Mouse (Mus musculus) intestine, embryonic 14.5 days (tissue): Measurements from ENCODE around the gene Sh3bp5l. TPM values are rescaled to one million over a fixed set of nuclear protein-coding genes. Genes with fewer than 3 reads are reported as not detected.

Source experiments
- ATAC-seq: fragments of 200-750 bp; cut with Nextera tagmentation; replicated peaks from 2 replicates; pipeline ENCODE4 v1.8.0; 2017; ENCODE audit warnings: low read depth, moderate number of reproducible peaks, moderate TSS enrichment, moderate library complexity; ENCODE audit not compliant: low FRiP score, low TSS enrichment
- DNase-seq: peaks from one replicate; pipeline ENCODE4 v3.0.0-alpha.2; 2018; ENCODE audit warnings: low spot score
- H3K27ac ChIP-seq: fragments of 300-500 bp; sonication (generic); 2 replicates; pipeline ENCODE4 v1.5.1; 2014; ENCODE audit warnings: low read depth, mild to moderate bottlenecking, control low read depth
- H3K27me3 ChIP-seq: fragments of 300-500 bp; sonication (generic); replicated peaks from 2 replicates; pipeline ENCODE4 v1.6.1; 2014; ENCODE audit warnings: low read length, control low read depth; ENCODE audit not compliant: control insufficient read depth, insufficient read depth
- H3K36me3 ChIP-seq: fragments of 300-500 bp; sonication (generic); 2 replicates; pipeline ENCODE4 v1.6.1; 2014; ENCODE audit warnings: low read length, control low read depth; ENCODE audit not compliant: control insufficient read depth, insufficient read depth
- H3K4me1 ChIP-seq: fragments of 300-500 bp; sonication (generic); replicated peaks from 2 replicates; pipeline ENCODE4 v1.6.1; 2014; ENCODE audit warnings: low read length, control low read depth, mixed read lengths; ENCODE audit not compliant: control insufficient read depth, insufficient read depth
- H3K4me2 ChIP-seq: fragments of 300-500 bp; sonication (generic); 2 replicates; pipeline ENCODE4 v1.6.1; 2014; ENCODE audit warnings: low read length
- H3K4me3 ChIP-seq: fragments of 300-500 bp; sonication (generic); 2 replicates; pipeline ENCODE4 v1.5.1; 2014; ENCODE audit warnings: low read depth, low read length, control low read depth, mixed read lengths
- H3K9ac ChIP-seq: fragments of 300-500 bp; sonication (generic); 2 replicates; pipeline ENCODE4 v1.6.1; 2014; ENCODE audit warnings: mild to moderate bottlenecking, low read length
- H3K9me3 ChIP-seq: fragments of 300-500 bp; sonication (generic); 2 replicates; pipeline ENCODE4 v1.6.1; 2016; ENCODE audit warnings: low read length, control low read depth; ENCODE audit not compliant: control insufficient read depth
- WGBS: fragments of 180-500 bp; shearing (Covaris S2); extraction: QIAGEN DNeasy Blood & Tissue Kit; methylation state at CpG from one replicate; pipeline ENCODE4 v1.1.7; 2014; 5-methylcytosine and 5-hydroxymethylcytosine counted together
- polyA plus RNA-seq: library from polyadenylated mRNA; unstranded; fragments of >200 nt; fragmentation: Nextera tagmentation; extraction: Ambion mirVana; gene quantifications from 2 replicates; pipeline ENCODE4 v1.2.1, GENCODE M21; 2014

The Sh3bp5l gene
- polyA plus RNA-seq, 1 experiment from 2014 or later: 28.9 TPM

DNA sequence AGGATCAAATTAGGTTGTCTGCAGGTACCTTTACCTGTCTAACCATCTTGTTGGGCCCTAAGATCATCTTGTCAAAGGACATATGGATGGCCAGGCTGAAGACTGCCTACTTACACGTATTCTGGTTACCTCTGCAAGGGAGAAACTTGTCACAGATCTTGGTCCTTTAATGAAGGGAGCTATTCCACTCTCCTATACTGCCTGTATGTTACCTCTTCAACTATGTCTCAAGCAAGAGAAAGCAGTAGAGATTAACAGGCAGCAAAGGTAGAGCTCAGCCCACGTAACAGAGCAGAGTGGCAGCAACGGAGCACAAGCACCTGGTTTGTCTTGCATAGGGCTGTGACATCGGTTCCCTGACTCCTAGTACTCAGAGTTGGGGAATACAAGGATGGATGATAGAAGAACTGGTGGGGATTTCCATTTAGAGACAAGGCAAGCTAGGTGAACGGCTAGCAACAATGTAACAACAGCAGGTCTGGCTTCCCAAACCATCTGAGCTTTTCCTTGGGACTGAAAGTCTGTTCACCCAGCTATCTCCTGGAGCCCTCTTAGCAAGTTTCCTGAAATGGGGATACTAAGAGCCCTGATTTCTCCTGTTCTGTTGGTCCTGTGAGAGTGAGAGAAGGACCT is 14.9 kb upstream of the Sh3bp5l start:
- Histone ChIP-seq H3K9ac (no peak overlapping the region), H3K36me3 (peaks cover 70% of the 10 kb centered on the region), H3K4me3 (no peak overlapping the region), H3K27ac (no peak overlapping the region), H3K4me2 (no peak overlapping the region), H3K27me3 (no peaks in the 10 kb centered on the region), H3K9me3 (no peaks in the 10 kb centered on the region), H3K4me1 (no peaks in the 10 kb centered on the region)
- no peak for ATAC-seq
- no peak for DNase-seq
- WGBS: 90% methylated on average over 5 of the region's 5 CpGs

DNA sequence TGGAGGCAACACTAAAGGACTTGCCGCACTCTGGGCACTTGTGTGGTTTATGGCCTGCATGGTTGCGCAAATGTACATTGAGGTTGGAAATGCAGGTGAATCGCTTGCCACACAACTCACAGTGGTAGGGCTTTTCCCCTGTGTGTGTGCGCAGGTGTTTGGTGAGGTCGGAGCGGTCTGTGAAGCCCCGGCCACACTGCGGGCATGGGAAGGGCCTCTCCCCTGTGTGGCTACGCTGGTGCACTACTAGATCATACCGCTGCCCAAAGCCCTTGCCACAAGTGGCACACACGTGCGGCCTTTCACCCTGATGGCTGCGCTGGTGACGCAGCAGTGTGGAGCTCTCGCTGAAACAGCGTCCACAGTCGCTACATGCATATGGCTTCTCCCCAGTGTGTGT is 14.2 kb upstream of the Sh3bp5l start:
- DNase-seq (no peak), ATAC-seq (no peak)
- no peak overlapping the region for H3K4me2 ChIP-seq
- H3K9me3 ChIP-seq: no peaks in the 10 kb centered on the region
- no peak overlapping the region for H3K9ac ChIP-seq
- 82% methylated on average over 17 of the region's 17 CpGs for WGBS
- peaks cover 73% of the 10 kb centered on the region for H3K36me3 ChIP-seq
- H3K4me1 ChIP-seq: peaks cover under 1% of the 10 kb centered on the region; the same call in 1 of the 2 replicates
- H3K27me3 ChIP-seq: no peaks in the 10 kb centered on the region
- no peak overlapping the region for H3K4me3 ChIP-seq
- H3K27ac ChIP-seq: no peak overlapping the region

GRCm38 (mm10) chr11:58316768-58317390 is 13.6 kb upstream of the Sh3bp5l start:
- H3K4me2 ChIP-seq: no peak overlapping the region
- peaks cover 6% of the 10 kb centered on the region for H3K4me1 ChIP-seq
- no peak overlapping the region for H3K27ac ChIP-seq
- H3K9me3 ChIP-seq: no peaks in the 10 kb centered on the region
- ATAC-seq (no peak), DNase-seq (no peak)
- peaks cover 68% of the 10 kb centered on the region for H3K36me3 ChIP-seq
- 59% methylated on average over 28 of the region's 28 CpGs for WGBS
- no peak overlapping the region for H3K9ac ChIP-seq
- no peak overlapping the region for H3K4me3 ChIP-seq
- H3K27me3 ChIP-seq: no peaks in the 10 kb centered on the region

DNA sequence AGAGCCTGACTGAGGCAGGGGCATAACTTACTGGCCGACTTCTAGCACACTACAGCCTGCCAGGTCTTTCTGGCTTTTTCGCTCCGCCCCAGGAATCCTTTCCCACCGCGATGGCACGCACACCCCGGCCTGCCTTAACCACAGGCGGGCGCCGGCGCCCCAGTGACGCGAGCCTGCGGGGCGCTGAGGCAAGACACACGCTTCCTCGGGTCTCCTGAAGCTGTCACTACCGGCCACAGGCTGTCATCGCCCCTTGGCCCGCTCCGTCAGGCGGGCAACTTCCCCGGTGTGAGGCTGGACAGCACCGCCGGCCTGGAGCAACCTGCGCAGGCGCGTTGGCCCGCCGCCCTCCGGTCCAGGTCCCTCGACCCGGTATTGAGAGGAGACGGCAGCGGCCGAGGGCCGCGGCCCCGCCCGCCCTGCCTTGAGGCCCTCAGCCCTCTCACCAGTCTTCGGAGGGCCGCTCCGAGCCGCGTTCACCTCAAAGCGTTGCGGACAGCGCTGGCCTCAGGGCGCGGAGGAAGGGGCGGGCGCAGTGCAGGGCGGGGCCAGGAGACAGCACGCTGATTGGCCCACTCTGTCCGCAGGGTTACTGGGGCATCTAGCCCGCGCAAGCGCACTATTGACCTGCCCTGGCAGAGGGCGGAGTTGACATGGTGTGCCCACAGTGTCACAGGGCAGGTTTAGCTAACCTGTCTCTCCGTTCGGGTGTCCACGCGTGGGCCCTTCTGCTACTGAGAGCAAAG is 7.5 kb upstream of the Sh3bp5l start:
- Histone ChIP-seq H3K36me3 (peaks cover 40% of the 10 kb centered on the region), H3K27ac (peak overlapping the region; percentile 95), H3K9ac (peak overlapping the region; percentile 73), H3K27me3 (no peaks in the 10 kb centered on the region), H3K4me2 (peak overlapping the region; percentile 95), H3K4me3 (peak overlapping the region; percentile 74), H3K9me3 (peaks cover 5% of the 10 kb centered on the region; the same call in 1 of the 2 replicates), H3K4me1 (peaks cover 15% of the 10 kb centered on the region)
- under 1% methylated on average over 60 of the region's 63 CpGs for WGBS
- ATAC-seq (peak; percentile 98), DNase-seq (peak; percentile 96)

- Histone ChIP-seq H3K27me3 (no peaks in the 10 kb centered on the region), H3K4me3 (peak overlapping the region; percentile 74), H3K4me1 (peaks cover 16% of the 10 kb centered on the region), H3K36me3 (peaks cover 32% of the 10 kb centered on the region), H3K27ac (peak overlapping the region; percentile 95), H3K9ac (peak overlapping the region; percentile 73), H3K9me3 (peaks cover 5% of the 10 kb centered on the region; the same call in 1 of the 2 replicates), H3K4me2 (peak overlapping the region; percentile 95)
- peak; percentile 7 for ATAC-seq
- WGBS: 7% methylated on average over 24 of the region's 24 CpGs
- DNase-seq: no peak
Measured at GRCm38 (mm10) chr11:58323570-58324340, 6.8 kb upstream of the Sh3bp5l start.

DNA sequence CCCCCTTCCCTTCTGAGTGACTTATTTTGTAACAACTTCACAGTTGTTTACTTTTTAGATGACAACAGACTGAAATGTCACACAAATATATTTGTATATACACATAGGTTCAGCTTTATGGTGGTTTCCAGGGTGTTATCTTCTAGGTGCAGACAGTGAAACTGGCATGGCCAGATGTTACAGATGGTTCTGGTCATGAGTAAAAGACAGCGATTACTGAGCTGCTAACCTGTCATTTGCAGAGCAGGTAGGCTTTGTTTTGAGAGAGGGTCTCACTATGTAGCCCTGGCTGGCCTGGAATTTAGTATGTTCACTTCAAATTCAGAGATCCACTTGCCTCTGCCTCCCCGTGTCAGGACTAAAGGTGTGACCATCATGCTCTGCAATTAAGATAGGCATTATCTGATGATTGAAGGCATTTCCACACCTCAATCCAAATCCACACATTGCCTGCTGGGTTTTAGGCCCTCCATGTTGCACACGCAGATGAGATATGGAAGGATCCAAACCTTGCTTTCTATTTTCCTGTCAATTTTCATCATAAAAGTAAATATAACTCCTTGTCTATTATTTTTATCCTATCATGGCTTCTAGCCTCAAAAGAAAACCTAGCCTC is 5.8 kb upstream of the Sh3bp5l start:
- Histone ChIP-seq H3K27me3 (no peaks in the 10 kb centered on the region), H3K9ac (no peak overlapping the region), H3K36me3 (peaks cover 24% of the 10 kb centered on the region), H3K4me2 (no peak overlapping the region), H3K4me3 (no peak overlapping the region), H3K4me1 (peaks cover 24% of the 10 kb centered on the region), H3K27ac (no peak overlapping the region), H3K9me3 (peaks cover 5% of the 10 kb centered on the region; the same call in 1 of the 2 replicates)
- ATAC-seq (no peak), DNase-seq (no peak)
- whole genome bisulfite sequencing: 80% methylated on average over 3 of the region's 3 CpGs

DNA sequence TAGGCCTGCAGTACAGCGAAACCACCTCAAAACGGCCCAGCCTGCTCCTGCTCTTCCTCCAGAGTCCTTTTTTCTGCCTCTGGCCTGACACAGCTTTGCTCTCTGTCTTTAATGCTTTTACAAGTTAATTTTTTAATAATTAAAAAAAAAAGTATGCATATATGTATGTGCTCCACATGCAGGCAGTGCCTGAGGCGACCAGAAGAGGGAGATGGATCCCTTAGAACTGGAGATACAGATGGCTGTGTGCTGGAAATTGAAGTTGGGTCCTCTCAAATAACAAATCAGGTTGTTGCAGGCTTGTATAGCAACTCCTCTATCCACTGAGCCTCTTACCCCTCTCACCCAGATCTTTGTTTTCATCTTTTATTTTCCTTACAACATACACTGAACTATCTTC is 3.7 kb upstream of the Sh3bp5l start:
- no peak for DNase-seq
- ATAC-seq: no peak
- peaks cover 11% of the 10 kb centered on the region for H3K36me3 ChIP-seq
- H3K4me2 ChIP-seq: no peak overlapping the region
- no peak overlapping the region for H3K9ac ChIP-seq
- peaks cover 25% of the 10 kb centered on the region for H3K4me1 ChIP-seq
- no peak overlapping the region for H3K27ac ChIP-seq
- 96% methylated on average over 3 of the region's 3 CpGs for WGBS
- H3K9me3 ChIP-seq: peaks cover 5% of the 10 kb centered on the region; the same call in 1 of the 2 replicates
- H3K27me3 ChIP-seq: no peaks in the 10 kb centered on the region
- H3K4me3 ChIP-seq: no peak overlapping the region

DNA sequence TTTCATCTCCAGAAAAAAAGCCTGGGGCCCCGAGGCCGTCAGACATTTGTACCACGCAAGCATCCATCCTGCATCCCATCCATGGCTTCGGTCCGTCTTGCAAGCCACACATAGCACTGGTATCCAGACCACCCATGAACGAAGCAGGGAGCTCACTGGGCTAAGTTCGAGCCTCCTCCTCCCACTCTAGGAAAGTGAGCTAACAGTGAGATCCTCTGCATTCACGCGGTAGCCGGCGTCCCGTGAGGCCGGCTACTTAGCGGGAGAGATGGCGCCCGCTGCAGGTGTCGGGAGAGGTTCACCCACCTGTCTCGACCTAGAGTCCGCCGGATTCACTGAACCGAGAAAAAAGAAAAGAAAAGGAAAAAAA is 633 bp upstream of the Sh3bp5l start:
- H3K36me3 ChIP-seq: peaks cover 31% of the 10 kb centered on the region
- peak overlapping the region; percentile 97 for H3K4me2 ChIP-seq
- H3K9me3 ChIP-seq: peaks cover 5% of the 10 kb centered on the region; the same call in 1 of the 2 replicates
- ATAC-seq (peak; percentile 47), DNase-seq (no peak)
- peak overlapping the region; percentile 77 for H3K4me3 ChIP-seq
- H3K4me1 ChIP-seq: peaks cover 16% of the 10 kb centered on the region
- under 1% methylated on average over 21 of the region's 21 CpGs for WGBS
- peak overlapping the region; percentile 75; the same call in 1 of the 2 replicates for H3K27ac ChIP-seq
- no peaks in the 10 kb centered on the region for H3K27me3 ChIP-seq
- H3K9ac ChIP-seq: peak overlapping the region; percentile 84
